Mouse (Mus musculus): ENCODE results near the gene Clps. TPM values are rescaled to one million over a fixed set of nuclear protein-coding genes. Genes with fewer than 3 reads are reported as not detected.

Gene Clps
- polyA plus RNA-seq, 1 experiment, result 8,275 TPM

DNA sequence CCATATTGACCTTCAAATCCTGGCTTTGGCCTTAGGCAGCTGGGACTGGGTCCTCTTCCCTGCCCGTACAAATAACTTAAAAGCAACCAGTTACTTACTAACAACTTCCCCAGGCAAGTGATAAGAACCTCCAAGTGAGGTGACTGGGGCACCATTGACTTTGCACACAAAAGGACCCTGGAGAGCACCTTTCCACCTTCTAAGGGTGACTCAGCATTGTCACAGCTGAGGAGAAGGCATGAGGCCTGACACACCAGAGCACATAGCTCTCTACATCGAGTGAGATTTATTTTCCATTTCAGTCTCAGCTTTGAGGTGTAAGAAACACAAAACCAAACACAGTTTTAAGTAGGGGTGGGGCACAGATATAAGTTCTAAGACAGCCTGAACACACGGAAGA, 30.0 kb upstream of the Clps start:
- H3K36me3 ChIP-seq (ENCODE audit: control insufficient read depth, insufficient read depth, low read length), result peaks cover 44% of the 10 kb centered on the region
- H3K27ac ChIP-seq (ENCODE audit: insufficient read depth, low read length), result no peak overlapping the region
- no peak overlapping the region for H3K4me3 ChIP-seq (ENCODE audit: extremely low read depth, insufficient read depth, insufficient read length)
- WGBS, result 78% methylated on average over 3 of the region's 3 CpGs
- H3K4me1 ChIP-seq (ENCODE audit: control insufficient read depth, insufficient read depth, insufficient read length), result no peaks in the 10 kb centered on the region
- TF ChIP-seq POLR2A (IDR thresholded peaks at IDR 0.05; ENCODE audit: low read depth, low read length) (no peak), CTCF (IDR thresholded peaks at IDR 0.05; ENCODE audit: extremely low read depth, insufficient read depth, insufficient read length, insufficient replicate concordance) (no peak)
- H3K27me3 ChIP-seq (ENCODE audit: control insufficient read depth, insufficient read depth, low read length), result no peaks in the 10 kb centered on the region
- DNase-seq (ENCODE audit: low read depth in 1 of 2, low spot score in 2 of 2), result no peak

DNA sequence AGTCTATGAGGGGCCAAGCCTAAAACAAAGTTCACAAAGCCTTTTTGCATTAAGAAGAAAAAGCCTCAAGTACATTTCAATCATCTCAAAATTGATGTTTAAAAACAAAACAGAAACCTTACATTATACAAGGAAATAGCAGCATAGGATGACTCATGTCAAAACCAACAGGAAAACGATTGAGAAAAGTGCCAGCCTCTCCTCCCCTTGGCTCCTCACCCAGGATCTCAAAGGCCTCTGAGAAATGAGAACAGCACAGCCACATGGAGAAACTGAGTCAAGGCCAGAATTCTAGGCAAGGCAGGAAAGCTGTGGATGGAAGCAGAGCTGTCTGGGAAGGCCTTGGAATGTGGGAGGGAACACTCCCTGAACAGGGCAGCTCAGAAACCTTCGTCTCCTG, 28.0 kb upstream of the Clps start:
- DNase-seq (ENCODE audit: low read depth in 1 of 2, low spot score in 2 of 2), result no peak
- WGBS, result 62% methylated on average over 2 of the region's 2 CpGs
- TF ChIP-seq POLR2A (IDR thresholded peaks at IDR 0.05; ENCODE audit: low read depth, low read length) (no peak), CTCF (IDR thresholded peaks at IDR 0.05; ENCODE audit: extremely low read depth, insufficient read depth, insufficient read length, insufficient replicate concordance) (no peak)
- Histone ChIP-seq H3K27ac (ENCODE audit: insufficient read depth, low read length) (no peak overlapping the region), H3K27me3 (ENCODE audit: control insufficient read depth, insufficient read depth, low read length) (no peaks in the 10 kb centered on the region), H3K36me3 (ENCODE audit: control insufficient read depth, insufficient read depth, low read length) (peaks cover 36% of the 10 kb centered on the region), H3K4me1 (ENCODE audit: control insufficient read depth, insufficient read depth, insufficient read length) (no peaks in the 10 kb centered on the region), H3K4me3 (ENCODE audit: extremely low read depth, insufficient read depth, insufficient read length) (no peak overlapping the region)

DNA sequence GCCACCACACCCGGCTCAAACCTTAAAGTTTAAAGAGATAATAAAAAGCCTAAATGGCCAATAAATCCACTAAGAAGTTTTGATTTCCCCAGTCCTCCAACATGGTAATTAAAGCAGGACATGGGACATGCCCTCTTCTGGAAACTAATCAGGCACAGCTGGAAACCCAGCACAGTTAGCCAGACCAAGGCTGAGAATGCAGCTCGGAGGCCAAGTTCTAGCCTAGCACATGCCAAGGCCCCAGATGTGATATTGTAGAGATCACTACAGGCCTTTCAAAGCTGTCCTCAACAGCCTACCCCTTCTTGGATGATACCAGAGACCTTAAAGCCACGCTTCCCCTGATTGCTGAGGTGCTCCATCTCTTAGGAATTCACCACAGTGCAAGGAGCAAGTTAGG, 25.9 kb upstream of the Clps start:
- H3K27ac ChIP-seq (ENCODE audit: insufficient read depth, low read length), result no peak overlapping the region
- TF ChIP-seq CTCF (IDR thresholded peaks at IDR 0.05; ENCODE audit: extremely low read depth, insufficient read depth, insufficient read length, insufficient replicate concordance) (no peak), POLR2A (IDR thresholded peaks at IDR 0.05; ENCODE audit: low read depth, low read length) (no peak)
- no peaks in the 10 kb centered on the region for H3K27me3 ChIP-seq (ENCODE audit: control insufficient read depth, insufficient read depth, low read length)
- DNase-seq (ENCODE audit: low read depth in 1 of 2, low spot score in 2 of 2), result no peak
- WGBS, result 91% methylated on average over 3 of the region's 3 CpGs
- no peak overlapping the region for H3K4me3 ChIP-seq (ENCODE audit: extremely low read depth, insufficient read depth, insufficient read length)
- H3K36me3 ChIP-seq (ENCODE audit: control insufficient read depth, insufficient read depth, low read length), result peaks cover 26% of the 10 kb centered on the region
- H3K4me1 ChIP-seq (ENCODE audit: control insufficient read depth, insufficient read depth, insufficient read length), result no peaks in the 10 kb centered on the region

DNA sequence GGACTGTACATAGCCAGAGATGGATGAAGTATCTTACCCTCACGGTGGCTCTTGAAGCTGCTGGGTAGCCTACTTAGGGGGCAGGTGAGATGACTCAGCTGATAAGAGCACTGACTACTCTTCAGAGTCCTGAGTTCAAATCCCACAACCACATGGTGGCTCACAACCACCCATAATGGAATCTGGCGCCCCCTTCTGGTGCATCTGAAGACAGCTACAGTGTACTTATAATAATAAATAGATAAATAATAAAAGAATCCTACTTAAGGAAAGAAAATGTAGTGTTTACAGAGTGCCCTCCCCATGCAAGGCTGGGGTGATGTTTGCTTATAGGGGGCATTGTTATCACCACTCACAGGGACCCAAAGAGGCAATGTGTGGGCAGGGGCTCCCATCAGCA, 20.5 kb upstream of the Clps start:
- Histone ChIP-seq H3K4me3 (ENCODE audit: extremely low read depth, insufficient read depth, insufficient read length) (no peak overlapping the region), H3K36me3 (ENCODE audit: control insufficient read depth, insufficient read depth, low read length) (no peaks in the 10 kb centered on the region), H3K4me1 (ENCODE audit: control insufficient read depth, insufficient read depth, insufficient read length) (no peaks in the 10 kb centered on the region), H3K27ac (ENCODE audit: insufficient read depth, low read length) (no peak overlapping the region), H3K27me3 (ENCODE audit: control insufficient read depth, insufficient read depth, low read length) (no peaks in the 10 kb centered on the region)
- WGBS, result 67% methylated on average over 2 of the region's 2 CpGs
- DNase-seq (ENCODE audit: low read depth in 1 of 2, low spot score in 2 of 2), result no peak
- TF ChIP-seq POLR2A (IDR thresholded peaks at IDR 0.05; ENCODE audit: low read depth, low read length) (no peak), CTCF (IDR thresholded peaks at IDR 0.05; ENCODE audit: extremely low read depth, insufficient read depth, insufficient read length, insufficient replicate concordance) (no peak)

DNA sequence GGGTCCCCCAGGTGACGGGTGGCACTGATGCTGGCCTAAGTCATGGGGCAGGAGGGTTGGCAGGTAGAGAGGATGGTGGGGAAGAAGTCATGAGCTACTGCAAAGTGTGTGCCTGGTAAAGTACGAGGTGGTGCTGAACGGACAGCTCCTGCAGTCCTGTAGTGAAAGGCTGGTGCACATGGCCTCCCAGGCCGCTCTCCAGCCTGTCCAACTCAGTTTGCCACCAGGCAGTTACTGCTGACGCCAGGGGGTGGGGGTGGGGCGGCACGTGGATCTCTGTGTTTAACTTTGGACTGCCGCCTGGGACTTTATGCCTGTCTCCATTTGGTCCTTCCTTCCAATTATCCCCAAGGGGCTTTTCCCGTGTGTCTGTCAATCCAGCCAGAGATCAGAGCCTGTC, 19.8 kb upstream of the Clps start:
- TF ChIP-seq POLR2A (IDR thresholded peaks at IDR 0.05; ENCODE audit: low read depth, low read length) (no peak), CTCF (IDR thresholded peaks at IDR 0.05; ENCODE audit: extremely low read depth, insufficient read depth, insufficient read length, insufficient replicate concordance) (no peak)
- Histone ChIP-seq H3K4me1 (ENCODE audit: control insufficient read depth, insufficient read depth, insufficient read length) (no peaks in the 10 kb centered on the region; the same call in 1 of the 2 replicates), H3K27me3 (ENCODE audit: control insufficient read depth, insufficient read depth, low read length) (0 out of 2 replicates have a peak, but pooled peaks cover 2% of the 10 kb centered on the region), H3K36me3 (ENCODE audit: control insufficient read depth, insufficient read depth, low read length) (no peaks in the 10 kb centered on the region), H3K27ac (ENCODE audit: insufficient read depth, low read length) (no peak overlapping the region), H3K4me3 (ENCODE audit: extremely low read depth, insufficient read depth, insufficient read length) (no peak overlapping the region)
- peak in 1 of 2 experiments; percentile 11 for DNase-seq (ENCODE audit: low read depth in 1 of 2, low spot score in 2 of 2)
- WGBS, result 8% methylated on average over 9 of the region's 9 CpGs

DNA sequence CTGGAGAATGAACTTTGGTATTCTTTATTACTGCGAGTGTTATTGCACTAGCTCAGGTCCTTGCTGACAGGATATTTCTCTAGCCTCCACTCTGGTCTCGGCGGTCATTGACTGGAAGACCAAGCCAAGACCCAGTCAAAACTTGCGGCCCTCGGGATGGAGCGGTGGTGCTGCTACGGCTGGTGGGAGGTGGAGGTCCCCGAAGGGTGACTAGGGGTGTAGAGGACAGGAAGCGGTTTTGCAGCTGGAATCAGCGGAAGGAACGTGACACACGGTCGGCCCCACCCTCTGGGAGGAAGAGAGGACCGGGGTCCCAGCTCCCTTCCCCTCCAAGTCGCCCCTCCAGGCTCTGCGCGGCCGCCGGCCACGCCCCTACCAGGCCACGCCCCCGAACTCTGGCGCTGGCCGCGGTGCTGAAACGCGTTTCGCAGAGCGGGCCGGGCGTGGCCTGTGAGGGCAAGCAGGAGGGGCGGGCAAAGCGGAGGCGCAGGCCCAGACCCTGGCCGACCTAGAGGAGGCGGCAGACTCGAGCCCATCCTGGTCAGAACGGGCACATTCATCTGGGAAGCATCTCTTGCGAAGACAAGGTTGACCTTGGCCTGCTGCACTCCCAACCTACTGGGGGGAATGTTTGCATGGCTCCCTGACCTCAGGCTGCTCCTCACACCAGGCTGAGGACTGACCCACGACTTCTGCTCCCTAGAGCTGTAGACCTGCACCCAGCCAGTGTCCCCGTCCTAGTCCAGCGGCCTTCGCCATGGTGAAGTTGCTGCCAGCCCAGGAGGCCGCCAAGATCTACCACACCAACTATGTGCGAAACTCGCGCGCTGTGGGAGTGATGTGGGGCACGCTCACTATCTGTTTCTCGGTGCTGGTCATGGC, 14.9 kb upstream of the Clps start, which contains the start of gene Lhfpl5:
Gene Lhfpl5, plus strand, starts transcription at position 398 of the 882 bp plus-strand sequence.
- peak in 1 of 2 experiments; percentile 10 for DNase-seq (ENCODE audit: low read depth in 1 of 2, low spot score in 2 of 2)
- no peak within 1 kb of the TSS for H3K27ac ChIP-seq (ENCODE audit: insufficient read depth, low read length)
- peaks cover 2% of the 10 kb centered on the region; the same call in 1 of the 2 replicates for H3K27me3 ChIP-seq (ENCODE audit: control insufficient read depth, insufficient read depth, low read length)
- H3K4me1 ChIP-seq (ENCODE audit: control insufficient read depth, insufficient read depth, insufficient read length), result no peaks in the 10 kb centered on the region; the same call in 1 of the 2 replicates
- TF ChIP-seq CTCF (IDR thresholded peaks at IDR 0.05; ENCODE audit: extremely low read depth, insufficient read depth, insufficient read length, insufficient replicate concordance) (no peak), POLR2A (IDR thresholded peaks at IDR 0.05; ENCODE audit: low read depth, low read length) (no peak)
- no peak within 1 kb of the TSS for H3K4me3 ChIP-seq (ENCODE audit: extremely low read depth, insufficient read depth, insufficient read length)
- WGBS, result 13% methylated on average over 50 of the region's 50 CpGs
- H3K36me3 ChIP-seq (ENCODE audit: control insufficient read depth, insufficient read depth, low read length), result no peaks in the 10 kb centered on the region

DNA sequence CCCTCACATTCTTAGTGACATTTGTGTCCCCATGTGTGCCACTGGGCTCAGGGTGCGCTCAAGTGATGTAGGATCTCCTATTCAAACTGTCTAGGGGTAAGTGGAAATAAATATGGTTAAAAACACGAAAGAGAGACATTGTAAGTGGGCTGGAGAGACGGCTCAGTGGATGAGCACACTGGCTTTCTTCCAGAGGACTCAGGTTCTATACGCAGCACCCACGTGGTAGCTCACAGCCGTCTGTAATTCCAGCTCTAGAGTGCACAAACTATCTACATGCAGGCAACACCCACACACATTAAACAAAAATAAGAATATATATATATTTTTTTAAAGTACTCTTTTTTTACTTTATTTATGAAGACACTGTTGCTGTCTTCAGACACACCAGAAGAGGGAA, 12.4 kb upstream of the Clps start:
- no peaks in the 10 kb centered on the region; the same call in 1 of the 2 replicates for H3K4me1 ChIP-seq (ENCODE audit: control insufficient read depth, insufficient read depth, insufficient read length)
- H3K4me3 ChIP-seq (ENCODE audit: extremely low read depth, insufficient read depth, insufficient read length), result no peak overlapping the region
- TF ChIP-seq POLR2A (IDR thresholded peaks at IDR 0.05; ENCODE audit: low read depth, low read length) (no peak), CTCF (IDR thresholded peaks at IDR 0.05; ENCODE audit: extremely low read depth, insufficient read depth, insufficient read length, insufficient replicate concordance) (no peak)
- H3K36me3 ChIP-seq (ENCODE audit: control insufficient read depth, insufficient read depth, low read length), result no peaks in the 10 kb centered on the region
- WGBS, result 82% methylated on average over 6 of the region's 6 CpGs
- H3K27me3 ChIP-seq (ENCODE audit: control insufficient read depth, insufficient read depth, low read length), result peaks cover 2% of the 10 kb centered on the region; the same call in 1 of the 2 replicates
- DNase-seq (ENCODE audit: low read depth in 1 of 2, low spot score in 2 of 2), result no peak
- H3K27ac ChIP-seq (ENCODE audit: insufficient read depth, low read length), result no peak overlapping the region
